Mouse (Mus musculus): ENCODE results near the gene Fry.

Fry gene

DNA sequence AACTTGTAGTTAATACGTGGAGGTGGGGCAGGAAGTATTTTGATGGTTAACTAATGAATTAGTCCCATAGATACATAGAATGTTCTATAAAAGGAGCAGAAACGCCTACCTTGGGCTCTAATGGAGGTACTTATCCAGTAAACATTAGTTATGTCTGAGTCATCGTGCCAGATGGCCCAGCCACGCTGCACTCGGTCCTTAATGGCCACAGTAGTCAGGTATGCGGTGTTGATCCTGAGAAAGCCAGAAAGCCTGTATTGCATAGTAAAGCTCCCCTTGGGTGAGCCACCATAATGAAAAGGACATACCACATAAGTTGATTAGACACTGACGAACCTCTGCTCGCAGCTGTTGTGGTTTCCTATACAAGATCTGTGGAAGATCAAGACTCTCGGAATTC lies 7.5 kb downstream of the Fry start:
- CTCF ChIA-PET, result no interaction called here

DNA sequence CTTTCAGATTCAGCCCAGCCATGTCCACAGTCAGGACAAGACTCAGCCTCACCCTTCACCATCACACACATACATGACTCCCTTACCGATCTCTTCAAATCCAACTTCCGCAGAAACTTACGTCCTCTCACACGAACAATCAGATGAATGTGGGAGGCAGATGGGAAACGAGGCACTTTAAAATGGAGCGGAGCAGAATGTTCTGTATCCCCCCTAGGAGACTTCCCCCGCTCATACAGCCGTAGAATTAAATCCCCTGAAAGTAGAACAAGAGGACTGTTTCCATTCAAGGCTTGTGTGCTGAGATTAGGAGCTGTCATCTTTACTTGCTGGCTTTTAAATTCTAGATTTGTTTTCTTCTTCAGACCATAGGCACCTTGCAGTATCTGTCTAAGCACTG lies 10.0 kb downstream of the Fry start:
- CTCF ChIA-PET, result no interaction called here

DNA sequence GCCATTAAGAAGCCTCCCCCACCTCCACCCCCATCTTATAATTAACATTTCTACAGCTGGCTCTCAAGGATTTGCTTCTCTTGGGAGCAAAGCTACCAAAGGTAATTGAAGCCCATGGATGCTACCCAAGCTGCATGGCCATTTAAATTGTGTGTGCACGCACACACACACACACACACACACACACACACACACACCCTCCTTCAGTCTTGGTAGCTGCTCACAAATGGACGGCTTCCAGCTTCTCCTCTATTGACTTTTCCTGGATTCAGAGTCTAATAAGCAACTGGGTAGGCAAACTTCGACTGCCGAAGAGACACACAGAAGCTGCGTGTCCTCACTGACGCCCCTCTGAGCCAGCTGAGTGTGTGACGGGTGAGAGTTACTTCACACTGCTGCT lies 11.7 kb downstream of the Fry start:
- CTCF ChIA-PET, result interaction anchor here (0.6 kb wide), 1 partner anchor 1408 kb away, joined by 4 read pairs; no protein-coding TSS in a partner anchor

DNA sequence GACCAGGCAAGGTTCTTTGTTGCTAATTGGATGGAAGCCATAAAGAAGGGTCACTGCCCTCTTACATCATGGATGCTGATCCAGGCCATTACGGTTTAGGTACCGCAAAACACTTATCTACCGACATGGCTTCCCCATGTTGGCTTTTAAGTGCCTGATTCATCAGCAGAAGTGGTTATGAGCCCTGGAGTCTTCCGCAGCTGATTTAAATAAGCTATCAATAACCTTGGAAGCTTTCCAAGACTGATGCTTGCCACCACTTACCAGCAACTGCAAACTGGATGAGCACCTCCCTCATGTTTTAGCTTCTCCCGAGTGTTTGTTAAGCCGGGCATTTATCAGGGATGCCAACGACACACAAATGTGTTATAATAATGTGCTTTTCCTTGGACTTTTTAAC lies 12.7 kb downstream of the Fry start:
- CTCF ChIA-PET, result no interaction called here

DNA sequence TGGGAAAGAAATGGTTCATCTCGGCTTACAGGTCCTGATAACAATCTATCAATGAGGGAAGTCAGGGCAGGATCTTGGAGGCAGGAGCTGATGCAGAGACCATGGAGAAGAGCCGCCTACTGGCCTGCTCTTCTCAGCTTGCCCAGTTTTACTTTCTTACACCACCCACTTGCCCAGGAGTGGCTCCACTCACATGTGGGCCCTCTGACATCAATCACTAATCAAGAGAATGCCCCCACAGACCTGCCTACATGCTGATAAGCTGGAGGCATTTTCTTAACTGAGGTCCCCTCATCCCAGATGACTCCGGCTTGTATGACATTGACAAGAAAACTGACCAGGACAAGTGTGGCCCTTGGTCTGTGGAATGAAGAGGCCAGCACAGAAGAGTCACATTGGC lies 16.2 kb downstream of the Fry start:
- CTCF ChIA-PET, result no interaction called here

DNA sequence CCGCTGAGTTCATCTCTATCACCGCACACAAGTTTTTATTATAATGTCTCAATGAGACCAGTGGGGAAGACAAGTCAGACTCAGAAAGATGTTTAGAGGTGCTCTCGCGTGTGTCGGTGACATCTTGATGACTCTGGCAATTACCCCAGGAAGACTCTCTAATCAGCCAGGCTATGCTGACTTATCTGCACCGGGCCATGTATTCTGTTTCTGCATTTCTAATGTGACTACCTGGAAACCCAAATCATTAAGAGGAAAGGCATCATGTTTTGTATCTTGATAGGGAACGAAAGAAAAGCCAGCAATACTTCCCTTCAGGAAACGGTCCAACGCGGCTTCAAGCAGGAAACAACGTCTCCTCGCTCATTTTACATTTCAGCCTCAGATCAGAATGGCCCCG lies 17.1 kb downstream of the Fry start:
- CTCF ChIA-PET, result no interaction called here

DNA sequence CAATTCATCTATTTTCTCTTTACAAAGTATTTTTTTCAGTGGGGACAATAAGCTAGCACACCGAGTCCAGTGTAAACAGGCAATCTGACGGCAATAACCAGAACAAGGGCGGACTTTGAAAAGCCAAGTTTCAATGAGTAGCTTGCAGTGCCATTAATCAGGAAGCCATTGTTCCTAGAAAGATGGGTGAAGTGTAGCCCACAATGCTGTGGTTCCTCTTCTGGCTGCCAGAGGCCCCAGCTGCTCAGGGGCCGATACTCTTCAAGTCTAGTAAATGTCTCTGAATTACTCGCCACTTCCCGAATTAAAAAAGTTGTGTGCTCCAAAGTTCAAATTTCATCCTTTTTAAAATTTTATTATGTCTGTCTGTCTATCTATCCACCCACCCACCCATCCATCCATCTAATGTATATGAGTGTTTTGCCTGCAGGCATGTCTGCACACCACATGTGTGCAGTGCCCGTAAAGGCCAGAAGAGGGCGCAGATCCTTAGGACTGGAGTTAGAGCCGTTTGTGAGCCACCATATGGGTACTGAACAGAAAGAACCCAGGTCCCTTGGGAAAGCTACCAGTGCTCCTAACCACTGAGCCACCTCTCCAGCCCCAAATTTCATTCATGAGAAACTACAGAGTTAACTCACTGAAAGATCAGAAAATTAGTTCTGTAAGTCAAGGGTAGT lies 19.5 kb downstream of the Fry start:
- CTCF ChIA-PET, result interaction anchor here (1.0 kb wide), 1 partner anchor 16 kb away, joined by 3 read pairs; no protein-coding TSS in a partner anchor

DNA sequence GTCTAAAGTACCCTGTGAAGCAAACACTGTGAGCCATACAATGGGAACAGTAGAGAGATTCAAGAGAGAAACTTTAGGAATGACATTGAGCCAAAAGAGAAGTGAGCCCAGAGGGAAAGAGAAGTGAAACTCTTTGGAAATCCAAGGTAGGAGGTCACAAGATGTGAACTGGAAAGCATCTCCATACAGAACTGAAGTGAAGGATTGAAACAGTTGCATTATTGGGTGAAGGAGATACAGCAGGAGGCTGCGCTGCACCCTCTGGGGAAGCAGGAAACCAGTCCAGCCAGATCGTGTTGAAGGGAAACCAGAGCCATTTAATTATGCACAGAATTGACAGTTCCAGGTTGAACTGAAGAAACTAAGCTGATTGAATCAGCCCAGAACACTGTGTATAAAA lies 22.1 kb downstream of the Fry start:
- CTCF ChIA-PET, result no interaction called here

DNA sequence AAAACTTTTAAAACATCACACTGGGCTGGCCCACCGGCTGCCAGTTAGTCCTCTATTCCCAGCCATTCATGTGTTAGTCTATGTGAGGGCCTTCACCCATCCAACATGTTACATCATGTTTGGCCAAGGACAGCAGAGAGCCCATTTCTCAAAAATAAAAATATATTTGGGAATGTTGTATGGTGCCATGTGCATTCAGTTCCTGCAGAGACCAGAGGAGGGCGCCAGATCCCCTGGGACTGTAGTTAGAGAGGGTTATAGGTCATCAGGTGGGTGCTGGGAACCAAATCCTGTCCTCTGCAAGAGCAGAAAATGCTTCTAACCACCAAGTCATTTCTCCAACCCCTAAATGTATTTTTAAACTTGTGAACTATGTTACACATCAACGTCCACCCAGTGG lies 27.5 kb downstream of the Fry start:
- CTCF ChIA-PET, result no interaction called here

DNA sequence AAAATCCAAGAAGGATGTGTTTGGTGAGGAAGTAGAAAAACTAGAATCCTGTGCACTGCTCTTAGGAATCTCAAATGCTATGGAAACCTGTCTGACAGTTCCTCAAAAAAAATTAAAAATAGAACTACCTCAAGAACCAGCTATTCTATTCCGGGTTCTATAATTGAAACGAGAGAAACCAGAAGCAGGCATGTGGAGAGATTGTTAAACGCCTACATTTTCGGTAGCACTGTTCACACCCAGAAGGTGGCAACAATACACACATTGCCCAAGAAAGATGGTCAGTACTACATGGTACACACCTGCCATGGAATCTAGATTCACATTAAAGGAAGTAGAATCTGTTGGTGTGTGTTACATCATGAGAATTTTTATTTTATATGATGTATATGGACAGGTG lies 28.2 kb downstream of the Fry start:
- CTCF ChIA-PET, result interaction anchor here (0.6 kb wide), 1 partner anchor 20 kb away, joined by 10 read pairs; no protein-coding TSS in a partner anchor

DNA sequence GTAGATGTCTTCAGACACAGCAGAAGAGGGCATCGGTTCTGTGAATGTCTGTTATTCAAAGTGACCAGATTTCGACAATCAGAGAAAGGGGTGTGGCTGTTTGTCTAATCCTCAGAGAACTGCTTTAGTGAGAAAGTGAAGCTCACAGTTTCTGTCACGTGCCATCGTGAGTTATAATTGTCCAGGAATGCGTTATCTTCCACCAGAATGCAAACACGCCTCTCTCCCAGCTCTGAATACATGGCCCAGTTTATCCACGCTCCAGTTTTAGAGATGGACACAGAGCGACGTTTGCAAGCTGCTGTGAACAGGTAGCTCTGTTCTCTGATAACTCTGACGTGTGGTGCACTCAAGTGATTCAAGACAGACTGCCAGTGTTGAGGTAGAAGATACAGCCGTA lies 31.3 kb downstream of the Fry start:
- CTCF ChIA-PET, result interaction anchor here (0.6 to 0.7 kb wide), 2 partner anchors 46 to 53 kb away, joined by 3 to 15 read pairs; no protein-coding TSS in a partner anchor

DNA sequence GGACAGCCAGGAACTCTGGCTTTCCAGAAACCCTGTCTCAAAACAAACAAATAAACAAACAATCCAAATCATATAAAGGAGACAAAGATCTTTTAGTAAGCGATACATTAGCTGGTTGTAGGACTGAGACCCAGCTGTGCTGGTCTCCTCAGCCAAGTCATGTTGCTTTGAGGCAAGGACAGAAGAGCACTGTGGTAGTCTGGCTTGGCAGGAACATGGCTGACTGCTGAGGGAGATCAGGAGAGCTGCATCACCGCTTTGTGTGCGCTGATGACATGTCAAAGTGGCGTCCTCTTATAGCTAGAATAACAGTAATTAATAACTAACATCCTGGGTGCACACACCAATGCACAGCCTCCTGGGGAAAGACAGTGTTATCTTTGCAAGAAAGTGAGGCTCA lies 32.5 kb downstream of the Fry start:
- CTCF ChIA-PET, result no interaction called here

DNA sequence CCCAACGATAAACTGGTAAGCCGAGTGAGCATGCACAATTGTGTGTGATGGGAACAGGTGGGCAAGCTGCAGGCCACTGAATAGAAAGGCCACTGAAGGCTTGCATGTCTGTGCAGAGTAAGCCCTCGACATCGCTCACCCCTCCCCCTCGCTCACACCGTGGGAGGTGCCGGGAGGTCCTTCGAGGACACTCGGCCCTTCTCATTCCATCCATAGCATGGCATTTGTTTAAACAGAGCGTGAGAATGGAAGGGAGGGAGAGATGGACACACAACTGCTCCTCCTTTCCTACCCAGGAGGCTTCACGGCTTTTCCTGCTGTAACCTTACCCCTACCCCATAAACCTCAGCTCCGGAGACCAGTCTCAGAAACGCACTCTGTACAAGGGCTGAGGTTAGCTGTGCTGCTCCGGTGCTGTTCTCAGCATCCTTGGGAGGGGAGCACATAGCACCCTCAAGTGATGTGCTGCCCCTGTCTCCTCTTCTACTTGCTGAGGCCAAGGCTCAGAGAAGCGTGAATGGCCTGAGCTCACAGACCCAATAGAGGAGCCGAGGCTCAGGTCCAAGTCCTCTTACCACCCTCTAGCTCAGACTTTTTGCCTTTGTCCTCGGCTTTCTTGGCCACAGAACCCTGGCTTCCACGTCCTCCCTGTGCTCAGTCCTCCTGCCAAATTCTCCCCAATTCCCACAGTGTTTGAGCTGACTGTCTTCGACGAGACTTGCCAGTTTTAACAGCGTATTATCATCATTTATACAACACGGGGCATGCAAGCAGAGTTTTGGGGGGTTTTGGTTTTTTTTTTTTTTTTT lies 33.8 kb downstream of the Fry start:
- CTCF ChIA-PET, result interaction anchor here (0.6 to 0.9 kb wide), 3 partner anchors 17 to 175 kb away, joined by 7 to 12 read pairs (median 7); no protein-coding TSS in a partner anchor

DNA sequence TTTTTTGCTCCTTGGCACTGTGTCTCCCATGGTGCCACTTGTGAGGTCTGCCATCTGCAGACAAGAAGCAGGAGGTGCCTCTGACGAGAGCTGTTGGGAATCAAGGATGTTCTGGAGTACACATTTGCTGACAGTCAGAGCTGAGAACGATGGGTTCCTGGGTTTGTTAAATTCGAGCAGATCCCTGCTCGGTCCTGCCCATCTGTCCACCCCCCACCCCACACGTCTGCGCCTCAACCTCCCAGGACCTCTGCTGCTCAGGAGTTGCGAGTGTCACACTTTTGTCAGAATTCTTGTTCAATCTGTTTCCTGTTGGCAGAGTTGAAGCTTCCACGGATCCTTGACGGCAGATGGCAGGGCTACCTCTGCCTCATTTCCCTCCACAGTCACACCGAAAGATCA lies 34.4 kb downstream of the Fry start:
- CTCF ChIA-PET, result interaction anchor here (0.6 to 0.7 kb wide), 2 partner anchors 16 to 174 kb away, joined by 7 to 12 read pairs; no protein-coding TSS in a partner anchor

DNA sequence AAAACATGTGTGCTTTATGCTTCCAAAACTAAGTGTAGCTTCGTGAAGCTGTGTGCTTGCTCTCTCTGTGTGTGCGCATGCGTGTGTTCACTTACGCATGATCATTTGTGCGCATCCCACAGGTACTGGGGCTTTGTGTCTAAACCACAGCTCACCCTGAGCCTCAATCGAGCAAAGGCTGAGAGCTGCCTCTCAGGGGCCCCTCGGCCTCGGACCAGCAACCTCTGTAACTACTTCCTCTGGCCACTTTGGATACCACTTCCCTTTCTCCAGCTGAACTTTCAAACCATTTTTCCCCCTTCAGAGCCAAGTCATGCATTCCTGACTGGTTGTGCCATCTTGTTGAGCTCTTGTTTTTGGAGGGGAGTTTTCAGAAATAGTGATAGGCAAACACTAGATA lies 36.9 kb downstream of the Fry start:
- CTCF ChIA-PET, result no interaction called here

DNA sequence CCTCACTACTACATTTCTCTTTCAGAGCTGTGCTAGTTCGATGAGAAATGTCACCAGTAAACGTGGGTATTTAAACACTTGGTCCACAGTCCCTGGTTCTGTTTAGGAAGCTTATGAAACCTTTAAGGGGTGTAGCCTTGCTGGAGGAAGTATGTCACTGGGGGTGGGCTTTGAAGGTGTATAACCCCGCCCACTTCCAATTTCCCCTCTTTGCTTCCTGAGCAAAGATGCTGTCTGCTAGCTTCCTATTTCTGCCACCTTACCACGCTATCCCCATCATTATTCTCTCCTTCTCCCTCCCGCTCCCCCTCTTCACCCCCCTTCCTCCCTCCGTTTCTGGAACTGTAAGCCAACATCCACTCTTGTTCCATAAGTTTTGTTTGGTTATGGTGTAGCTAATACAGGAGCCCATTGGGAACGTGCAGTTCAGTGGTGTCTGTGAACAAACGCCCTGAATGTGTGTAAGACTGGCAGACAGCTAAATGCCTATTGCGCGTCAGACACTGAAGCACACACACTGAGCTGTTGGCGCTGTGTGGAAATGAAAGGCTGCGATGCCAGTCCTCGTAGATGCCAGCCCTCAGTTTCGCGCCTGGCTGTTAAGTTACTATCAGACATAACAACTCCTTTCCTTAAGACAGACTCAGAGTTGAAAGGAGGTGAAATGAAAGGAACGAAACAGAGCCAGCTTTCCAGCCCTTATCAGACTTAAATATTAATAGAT lies 37.8 kb downstream of the Fry start:
- CTCF ChIA-PET, result interaction anchor here (0.5 to 0.6 kb wide), 2 partner anchors 38 to 250 kb away, joined by 5 to 6 read pairs; partner anchors contain the start of gene Fry

DNA sequence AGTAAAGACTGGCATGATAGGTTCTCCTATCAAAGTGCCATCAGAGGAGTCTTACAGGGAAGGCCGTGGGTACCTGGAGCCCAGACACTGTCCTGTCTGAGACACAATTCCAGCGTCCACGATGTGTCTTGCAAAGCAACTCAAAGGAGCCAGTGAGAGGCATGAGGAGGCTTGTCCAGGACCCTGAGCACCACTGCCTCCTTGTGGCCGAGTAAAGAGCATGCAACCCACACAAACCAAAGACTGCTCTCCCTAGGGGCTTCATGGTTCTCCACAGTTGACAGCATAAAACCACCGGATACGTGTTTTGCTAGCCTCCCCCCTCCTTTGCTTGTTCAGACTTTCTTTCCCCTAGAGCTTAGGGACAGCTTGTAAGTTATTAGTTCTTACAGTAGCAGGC lies 39.2 kb downstream of the Fry start:
- CTCF ChIA-PET, result interaction anchor here (0.5 kb wide), 1 partner anchor 57 kb away, joined by 3 read pairs; no protein-coding TSS in a partner anchor

DNA sequence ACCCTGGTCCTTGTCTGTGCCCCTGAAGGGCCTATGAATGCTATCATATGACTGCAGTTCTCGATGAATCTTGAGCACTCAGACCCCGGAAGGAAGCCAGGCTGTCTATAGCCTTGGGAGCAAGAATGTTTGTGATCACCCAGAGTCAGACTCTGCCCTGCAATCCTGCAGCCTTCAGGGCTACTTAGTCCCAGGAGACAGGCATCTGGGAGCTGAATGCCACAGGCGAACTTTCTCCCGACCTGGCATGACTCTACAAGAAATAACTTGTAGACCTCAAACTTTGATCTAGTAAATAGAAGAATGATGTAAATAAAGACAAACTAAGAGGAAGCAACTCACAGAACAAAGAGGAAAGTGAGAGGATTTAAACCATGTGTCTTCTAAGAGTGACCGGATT lies 40.7 kb downstream of the Fry start:
- CTCF ChIA-PET, result interaction anchor here (0.7 kb wide), 1 partner anchor 130 kb away, joined by 4 read pairs; no protein-coding TSS in a partner anchor

DNA sequence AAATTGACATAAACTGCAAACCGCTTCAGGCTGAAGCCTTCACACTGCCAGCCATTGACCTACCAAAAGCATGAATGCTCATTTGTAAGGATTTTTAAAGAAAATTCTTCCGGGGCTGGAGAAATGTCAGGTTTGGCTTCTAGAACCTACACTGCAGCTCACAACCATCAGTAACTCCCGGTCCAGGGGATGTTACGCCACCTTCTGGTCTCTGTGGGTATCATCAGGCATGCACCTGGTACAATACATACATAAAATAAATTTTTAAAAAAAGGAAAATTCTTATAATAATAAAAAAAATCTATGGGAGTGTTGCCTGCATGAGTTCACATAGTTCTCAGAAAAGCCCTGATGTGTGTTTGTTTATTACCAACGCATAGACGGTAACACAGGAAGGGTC lies 42.7 kb downstream of the Fry start:
- CTCF ChIA-PET, result interaction anchor here (1.1 kb wide), 1 partner anchor 43 kb away, joined by 9 read pairs; the partner anchor contains the start of gene Fry

DNA sequence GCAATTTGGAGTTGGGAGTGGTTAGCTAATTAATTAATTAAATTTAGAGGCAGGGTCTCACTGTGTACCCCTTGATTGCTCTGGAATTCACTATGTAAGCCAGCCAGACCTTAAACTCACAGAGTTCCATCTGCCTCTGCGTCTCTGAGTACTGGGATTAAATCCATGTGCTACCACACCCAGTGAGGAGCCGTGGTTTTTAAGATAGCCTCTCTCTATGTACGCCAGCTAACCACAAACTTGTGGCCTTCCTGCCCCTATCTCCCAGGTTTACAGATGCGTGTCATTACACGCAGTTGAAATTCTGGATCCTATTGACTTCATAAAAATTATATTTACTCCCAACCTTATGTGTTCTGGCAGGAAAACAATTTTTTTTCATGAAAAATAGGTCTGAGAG lies 43.5 kb downstream of the Fry start:
- CTCF ChIA-PET, result interaction anchor here (0.7 to 1.1 kb wide), 2 partner anchors 44 to 61 kb away, joined by 5 to 9 read pairs; partner anchors contain the start of gene Fry

DNA sequence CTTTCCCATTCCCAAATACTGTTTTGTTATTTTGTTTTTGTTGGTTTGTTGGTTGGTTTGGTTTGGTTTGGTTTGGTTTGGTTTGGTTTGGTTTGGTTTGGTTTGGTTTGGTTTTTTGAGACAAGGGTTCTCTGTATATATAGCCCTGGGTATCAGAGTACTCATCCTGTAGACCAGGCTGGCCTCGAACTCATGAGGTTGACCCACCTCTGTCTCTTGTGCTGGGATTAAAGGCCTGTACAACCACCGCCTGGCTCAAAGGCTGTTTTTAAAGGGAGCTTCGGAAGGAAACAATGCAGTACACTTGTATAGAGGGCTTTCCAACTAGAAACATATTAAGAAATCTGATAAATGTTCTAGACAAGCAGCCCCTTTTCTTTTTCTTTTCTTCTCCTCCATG lies 46.2 kb downstream of the Fry start:
- CTCF ChIA-PET, result interaction anchor here (0.7 kb wide), 2 partner anchors 60 to 65 kb away, joined by 3 to 17 read pairs; no protein-coding TSS in a partner anchor

DNA sequence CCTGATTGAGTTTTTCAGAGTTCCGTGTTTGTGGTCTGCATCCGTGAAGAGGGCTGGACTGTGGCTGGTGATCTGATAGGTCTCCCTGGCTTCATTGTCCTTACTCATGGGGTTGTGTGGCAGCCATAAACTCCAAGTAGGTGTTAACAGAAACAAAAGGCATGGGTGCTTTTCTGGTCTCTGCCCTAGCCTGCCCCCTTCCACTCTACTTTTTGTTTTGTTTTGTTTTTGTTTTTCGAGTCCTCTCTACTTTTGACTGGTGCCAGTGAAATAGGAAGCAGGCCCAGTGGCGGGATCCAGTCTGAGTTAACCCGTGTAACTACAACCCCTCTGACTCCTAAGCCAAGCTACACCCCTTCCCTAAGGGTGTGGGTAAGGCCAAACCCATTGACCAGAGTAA lies 48.4 kb downstream of the Fry start:
- CTCF ChIA-PET, result interaction anchor here (0.6 to 0.7 kb wide), 2 partner anchors 20 to 269 kb away, joined by 5 to 10 read pairs; no protein-coding TSS in a partner anchor

All from spleen, embryonic (tissue).